Mouse (Mus musculus): ENCODE data around the gene Tmco5.

DNA sequence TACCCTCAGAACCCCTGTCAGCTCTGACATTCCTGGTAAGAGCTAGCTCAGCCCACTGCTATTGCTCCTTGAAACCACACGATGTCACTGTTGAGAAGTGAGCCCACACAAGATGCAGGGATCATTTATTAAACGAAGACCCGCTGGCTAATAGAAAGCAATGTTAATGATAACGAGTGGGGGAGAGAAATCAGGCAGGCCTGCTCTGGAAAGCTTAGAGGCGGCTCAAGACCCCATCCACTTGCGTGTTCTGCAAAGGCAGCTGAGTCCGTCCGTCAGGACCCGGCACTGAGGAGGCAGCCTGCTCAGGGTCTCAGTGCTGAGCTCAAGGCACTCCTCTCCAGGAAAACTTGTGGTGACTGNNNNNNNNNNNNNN lies 15.5 kb downstream of the Tmco5 start:
- TF ChIP-seq CTCF (IDR thresholded peaks at IDR 0.05) (peak; percentile 83), EP300 (IDR thresholded peaks at IDR 0.05) (no peak)
